Mouse (Mus musculus): Measurements from ENCODE around the gene Oaz2.

- no peak for TF ChIP-seq CTCF (IDR thresholded peaks at IDR 0.05; ENCODE audit: low read depth)
- TF ChIP-seq EP300 (IDR thresholded peaks at IDR 0.05; ENCODE audit: low read depth) = no peak
Observed at GRCm38 (mm10) chr9:65697356-65697755, 29.6 kb downstream of the Oaz2 start.

Measured in liver, embryonic 14.5 days (tissue).